Mouse (Mus musculus) myocyte (in vitro differentiated cells): Measurements from ENCODE around the gene Hhatl. TPM values are rescaled to one million over a fixed set of nuclear protein-coding genes. Genes with fewer than 3 reads are reported as not detected.

Experiments used
- H3K27me3 ChIP-seq: one replicate; pipeline ENCODE4 v1.6.1; 2011; ENCODE audit not compliant: control insufficient read depth, insufficient read depth, insufficient read length
- H3K36me3 ChIP-seq: one replicate; pipeline ENCODE4 v1.6.1; 2011; ENCODE audit not compliant: control insufficient read depth, insufficient read depth
- H3K4me2 ChIP-seq: one replicate; pipeline ENCODE4 v1.6.1; 2011; ENCODE audit warnings: low read depth, control low read depth
- H3K4me3 ChIP-seq: one replicate; pipeline ENCODE4 v1.5.1; 2011; ENCODE audit warnings: mild to moderate bottlenecking, control low read depth, moderate library complexity
- H3K79me2 ChIP-seq: one replicate; pipeline ENCODE4 v1.6.1; 2011; ENCODE audit not compliant: control insufficient read depth, insufficient read depth
- H3ac ChIP-seq: one replicate; pipeline ENCODE4 v1.6.1; 2011; ENCODE audit not compliant: control insufficient read depth, insufficient read length
- CEBPB ChIP-seq: IDR thresholded peaks from 2 replicates; pipeline ENCODE4 v1.6.1; 2011; ENCODE audit warnings: mild to moderate bottlenecking, moderate library complexity; ENCODE audit not compliant: poor library complexity, insufficient read depth, severe bottlenecking
- E2F4 ChIP-seq: IDR thresholded peaks from one replicate; pipeline ENCODE4 v1.6.1; 2011; ENCODE audit warnings: mild to moderate bottlenecking, control low read depth, moderate library complexity; ENCODE audit not compliant: insufficient read depth
- MAX ChIP-seq: IDR thresholded peaks from one replicate; pipeline ENCODE4 v1.6.1; 2011; ENCODE audit warnings: low read depth, mild to moderate bottlenecking, control low read depth
- MYOD1 ChIP-seq, 3 experiments: IDR thresholded peaks; one replicate each; pipeline ENCODE4 v1.6.1; 2011; ENCODE audit warnings: control low read depth in 2 of 3, low read depth in 2 of 3, mild to moderate bottlenecking in 2 of 3, moderate library complexity in 1 of 3; ENCODE audit not compliant: insufficient read length in 2 of 3, control insufficient read depth in 1 of 3
- MYOG ChIP-seq, 3 experiments: IDR thresholded peaks; one replicate each; pipeline ENCODE4 v1.6.1; 2011; ENCODE audit warnings: control low read depth in 2 of 3, low read depth in 2 of 3, mild to moderate bottlenecking in 2 of 3; ENCODE audit not compliant: insufficient read length in 2 of 3, control insufficient read depth in 1 of 3, insufficient read depth in 1 of 3
- POLR2A ChIP-seq: IDR thresholded peaks from one replicate; pipeline ENCODE4 v1.6.1; 2011; ENCODE audit warnings: low read depth, mild to moderate bottlenecking, control low read depth, moderate library complexity; ENCODE audit not compliant: insufficient read length
- POLR2AphosphoS2 ChIP-seq: IDR thresholded peaks from one replicate; pipeline ENCODE4 v1.6.1; 2011; ENCODE audit warnings: low read depth, control low read depth; ENCODE audit not compliant: insufficient read length
- REST ChIP-seq: IDR thresholded peaks from one replicate; pipeline ENCODE4 v1.6.1; 2011; ENCODE audit warnings: mild to moderate bottlenecking, control low read depth, moderate library complexity; ENCODE audit not compliant: insufficient read depth, insufficient read length
- SRF ChIP-seq: IDR thresholded peaks from one replicate; pipeline ENCODE4 v1.6.1; 2011; ENCODE audit warnings: low read depth; ENCODE audit not compliant: control insufficient read depth, insufficient read length
- TCF12 ChIP-seq: IDR thresholded peaks from one replicate; pipeline ENCODE4 v1.6.1; 2011; ENCODE audit warnings: mild to moderate bottlenecking, control low read depth; ENCODE audit not compliant: poor library complexity, insufficient read depth, severe bottlenecking
- TCF3 ChIP-seq: IDR thresholded peaks from one replicate; pipeline ENCODE4 v1.6.1; 2011; ENCODE audit warnings: low read depth, control low read depth; ENCODE audit not compliant: insufficient read length
- USF1 ChIP-seq: IDR thresholded peaks from one replicate; pipeline ENCODE4 v1.6.1; 2011; ENCODE audit warnings: low read depth, mild to moderate bottlenecking, control low read depth, moderate library complexity
- polyA plus RNA-seq: library from polyadenylated mRNA; unstranded; fragments of >200 nt; fragmentation: generic; extraction: Trizol; gene quantifications from one replicate; pipeline ENCODE4 v1.2.1, GENCODE M21; 2012; ENCODE audit warnings: missing spikeins

Gene Hhatl
- polyA plus RNA-seq, 1 experiment = 1.9 TPM

GRCm38 (mm10) chr9:121778066-121778624, 14.2 kb downstream of the Hhatl start:
- H3K27me3 ChIP-seq = no peaks in the 10 kb centered on the region
- peak overlapping the region; percentile 16 for H3ac ChIP-seq
- H3K79me2 ChIP-seq = peaks cover 9% of the 10 kb centered on the region
- peak overlapping the region; percentile 24 for H3K4me3 ChIP-seq
- TF ChIP-seq REST (no peak), CEBPB (peak; percentile 46; the same call in 1 of the 2 replicates), MYOG (IDR thresholded peaks at IDR 0.05; ENCODE audit: control insufficient read depth in 1 of 3, insufficient read depth in 1 of 3, insufficient read length in 2 of 3, low read depth in 2 of 3) (peak in 2 of 3 experiments; percentile 2 to 9)
- no peaks in the 10 kb centered on the region for H3K36me3 ChIP-seq
- H3K4me2 ChIP-seq = peak overlapping the region; percentile 76

GRCm38 (mm10) chr9:121777484-121778065, 14.7 kb downstream of the Hhatl start, which contains the start of gene Klhl40:
Gene Klhl40, plus strand, starts transcription at chr9:121777607.
- Histone ChIP-seq H3K36me3 (no peaks in the 10 kb centered on the region), H3K27me3 (no peaks in the 10 kb centered on the region), H3K4me3 (peak within 1 kb of the TSS; percentile 24), H3K4me2 (peak within 1 kb of the TSS; percentile 76), H3K79me2 (peaks cover 9% of the 10 kb centered on the region), H3ac (peak within 1 kb of the TSS; percentile 16)
- TF ChIP-seq SRF (no peak), MAX (no peak), POLR2AphosphoS2 (peak; percentile 84), MYOD1 (IDR thresholded peaks at IDR 0.05; ENCODE audit: control insufficient read depth in 1 of 3, insufficient read length in 2 of 3, low read depth in 2 of 3) (peak; percentile 87 to 95 (median 94)), E2F4 (no peak), TCF3 (no peak), USF1 (peak; percentile 35), POLR2A (peak; percentile 88), MYOG (IDR thresholded peaks at IDR 0.05; ENCODE audit: control insufficient read depth in 1 of 3, insufficient read depth in 1 of 3, insufficient read length in 2 of 3, low read depth in 2 of 3) (peak; percentile 97 to 98 (median 97)), CEBPB (no peak), REST (no peak), TCF12 (peak; percentile 89)

GRCm38 (mm10) chr9:121776511-121776910, 15.8 kb downstream of the Hhatl start:
- TF ChIP-seq CEBPB (no peak), POLR2AphosphoS2 (no peak), TCF12 (peak; percentile 61), SRF (no peak), MAX (no peak), MYOG (IDR thresholded peaks at IDR 0.05; ENCODE audit: control insufficient read depth in 1 of 3, insufficient read depth in 1 of 3, insufficient read length in 2 of 3, low read depth in 2 of 3) (peak in 2 of 3 experiments; percentile 17 to 72), USF1 (no peak), REST (no peak), MYOD1 (IDR thresholded peaks at IDR 0.05; ENCODE audit: control insufficient read depth in 1 of 3, insufficient read length in 2 of 3, low read depth in 2 of 3) (peak in 1 of 3 experiments; percentile 69), TCF3 (no peak), POLR2A (no peak), E2F4 (no peak)
- Histone ChIP-seq H3ac (no peak overlapping the region), H3K4me3 (no peak overlapping the region), H3K4me2 (peak overlapping the region; percentile 76), H3K79me2 (peaks cover 9% of the 10 kb centered on the region), H3K27me3 (no peaks in the 10 kb centered on the region), H3K36me3 (no peaks in the 10 kb centered on the region)

GRCm38 (mm10) chr9:121775951-121776350, 16.4 kb downstream of the Hhatl start:
- Histone ChIP-seq H3K79me2 (peaks cover 9% of the 10 kb centered on the region), H3K27me3 (no peaks in the 10 kb centered on the region), H3K36me3 (no peaks in the 10 kb centered on the region), H3ac (no peak overlapping the region), H3K4me2 (peak overlapping the region; percentile 76), H3K4me3 (no peak overlapping the region)
- no peak for TF ChIP-seq SRF
- no peak for TF ChIP-seq USF1
- TF ChIP-seq TCF12 = no peak
- TF ChIP-seq MAX = no peak
- no peak for TF ChIP-seq MYOD1 (IDR thresholded peaks at IDR 0.05; ENCODE audit: control insufficient read depth in 1 of 3, insufficient read length in 2 of 3, low read depth in 2 of 3)
- TF ChIP-seq MYOG (IDR thresholded peaks at IDR 0.05; ENCODE audit: control insufficient read depth in 1 of 3, insufficient read depth in 1 of 3, insufficient read length in 2 of 3, low read depth in 2 of 3) = no peak
- TF ChIP-seq POLR2A = no peak
- no peak for TF ChIP-seq CEBPB
- TF ChIP-seq E2F4 = no peak
- TF ChIP-seq REST = no peak
- TF ChIP-seq POLR2AphosphoS2 = no peak
- no peak for TF ChIP-seq TCF3

- no peaks in the 10 kb centered on the region for H3K36me3 ChIP-seq
- TF ChIP-seq MYOG (IDR thresholded peaks at IDR 0.05; ENCODE audit: control insufficient read depth in 1 of 3, insufficient read depth in 1 of 3, insufficient read length in 2 of 3, low read depth in 2 of 3) = no peak
- no peak for TF ChIP-seq TCF3
- no peak for TF ChIP-seq USF1
- no peak for TF ChIP-seq POLR2AphosphoS2
- TF ChIP-seq MYOD1 (IDR thresholded peaks at IDR 0.05; ENCODE audit: control insufficient read depth in 1 of 3, insufficient read length in 2 of 3, low read depth in 2 of 3) = no peak
- TF ChIP-seq REST = no peak
- TF ChIP-seq POLR2A = no peak
- no peak overlapping the region for H3K4me3 ChIP-seq
- no peaks in the 10 kb centered on the region for H3K79me2 ChIP-seq
- no peak overlapping the region for H3K4me2 ChIP-seq
- no peak overlapping the region for H3ac ChIP-seq
- H3K27me3 ChIP-seq = no peaks in the 10 kb centered on the region
These were observed 19.9 kb downstream of the Hhatl start for GRCm38 (mm10) chr9:121772412-121772811.
